Mouse (Mus musculus): ENCODE results near the gene Arr3. TPM values are rescaled to one million over a fixed set of nuclear protein-coding genes. Genes with fewer than 3 reads are reported as not detected.

The Arr3 gene
- not detected in 2 replicates for polyA plus RNA-seq (2012; rRNA removed)

DNA sequence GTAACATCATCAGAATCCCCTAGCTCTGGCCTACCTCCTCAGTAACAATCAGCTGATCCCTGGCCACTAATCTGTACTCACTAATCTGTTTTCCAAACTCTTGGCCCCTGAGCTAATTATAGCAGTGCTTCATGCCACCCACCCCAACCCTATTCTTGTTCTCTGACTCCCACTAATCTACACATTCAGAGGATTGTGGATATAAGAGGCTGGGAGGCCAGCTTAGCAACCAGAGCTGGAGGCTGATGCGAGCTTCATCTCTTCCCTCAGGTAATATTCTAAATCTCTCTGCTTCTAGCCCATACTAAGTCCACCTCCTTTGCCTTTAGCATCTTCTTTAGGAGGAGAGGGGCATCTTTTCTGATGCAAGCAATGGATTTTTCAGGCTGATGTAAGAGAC is at the start of gene Arr3:
Gene Arr3, plus strand, starts transcription at position 184 of the 400 bp plus-strand sequence.
- Histone ChIP-seq H3K4me3 (ENCODE audit: control insufficient read depth, low read depth, low read length) (no peak within 1 kb of the TSS), H3K27ac (ENCODE audit: control insufficient read depth, insufficient read depth, low read depth, low read length) (no peak within 1 kb of the TSS), H3K4me1 (ENCODE audit: control insufficient read depth, insufficient read depth, low read length) (no peaks in the 10 kb centered on the region), H3K36me3 (ENCODE audit: control insufficient read depth, insufficient read depth, low read length) (no peaks in the 10 kb centered on the region), H3K27me3 (ENCODE audit: control insufficient read depth, insufficient read depth, low read length) (no peaks in the 10 kb centered on the region)
- no peak for TF ChIP-seq CTCF (IDR thresholded peaks at IDR 0.05; ENCODE audit: control insufficient read depth, insufficient read depth, insufficient replicate concordance, low read depth, low read length)
- TF ChIP-seq POLR2A (IDR thresholded peaks at IDR 0.05; ENCODE audit: control insufficient read depth, low read depth, low read length), result no peak

DNA sequence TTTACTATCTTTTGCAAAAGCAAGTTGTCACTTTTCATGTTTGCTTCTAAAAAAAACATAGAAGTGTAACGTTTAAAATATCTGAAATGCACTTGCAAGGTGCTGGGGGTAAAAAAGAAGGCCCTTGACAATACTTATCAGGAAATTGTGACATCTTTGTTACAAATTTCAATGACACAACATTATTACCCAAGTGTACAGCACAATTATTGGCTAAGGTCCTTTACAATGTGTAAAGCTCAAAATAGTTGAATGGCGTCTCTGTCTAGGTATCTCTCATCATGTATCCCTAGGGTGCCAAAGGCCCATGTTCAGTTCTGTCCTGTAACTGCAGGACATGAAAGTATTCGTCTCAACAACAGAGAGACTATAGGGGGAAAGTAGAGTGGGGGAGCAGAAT is 49.3 kb upstream of the Arr3 start:
- TF ChIP-seq POLR2A (IDR thresholded peaks at IDR 0.05; ENCODE audit: control insufficient read depth, low read depth, low read length) (no peak), CTCF (IDR thresholded peaks at IDR 0.05; ENCODE audit: control insufficient read depth, insufficient read depth, insufficient replicate concordance, low read depth, low read length) (no peak)
- Histone ChIP-seq H3K4me1 (ENCODE audit: control insufficient read depth, insufficient read depth, low read length) (no peaks in the 10 kb centered on the region), H3K27ac (ENCODE audit: control insufficient read depth, insufficient read depth, low read depth, low read length) (no peak overlapping the region), H3K4me3 (ENCODE audit: control insufficient read depth, low read depth, low read length) (no peak overlapping the region), H3K36me3 (ENCODE audit: control insufficient read depth, insufficient read depth, low read length) (no peaks in the 10 kb centered on the region), H3K27me3 (ENCODE audit: control insufficient read depth, insufficient read depth, low read length) (no peaks in the 10 kb centered on the region)

DNA sequence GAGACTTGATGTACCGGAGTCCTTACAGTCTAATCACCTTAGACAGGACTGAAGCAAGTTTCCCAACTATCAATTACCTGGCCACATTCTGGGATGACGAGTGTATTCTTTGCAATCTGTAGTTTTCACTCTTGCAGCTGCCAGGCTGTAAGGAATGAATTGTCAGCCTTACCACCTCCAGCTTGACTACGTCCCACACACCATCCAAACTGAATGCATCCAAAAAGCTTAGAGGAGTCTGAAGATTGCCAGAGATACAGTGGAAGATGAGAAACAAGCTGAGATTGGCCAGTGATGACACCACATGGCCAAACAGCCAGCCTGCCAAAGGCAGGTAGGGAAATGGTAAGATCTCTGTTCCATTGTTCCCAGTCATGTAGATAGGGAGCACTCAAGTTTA is 39.6 kb upstream of the Arr3 start:
- Histone ChIP-seq H3K36me3 (ENCODE audit: control insufficient read depth, insufficient read depth, low read length) (no peaks in the 10 kb centered on the region), H3K4me3 (ENCODE audit: control insufficient read depth, low read depth, low read length) (no peak overlapping the region), H3K27me3 (ENCODE audit: control insufficient read depth, insufficient read depth, low read length) (no peaks in the 10 kb centered on the region), H3K27ac (ENCODE audit: control insufficient read depth, insufficient read depth, low read depth, low read length) (no peak overlapping the region), H3K4me1 (ENCODE audit: control insufficient read depth, insufficient read depth, low read length) (no peaks in the 10 kb centered on the region)
- no peak for TF ChIP-seq POLR2A (IDR thresholded peaks at IDR 0.05; ENCODE audit: control insufficient read depth, low read depth, low read length)

DNA sequence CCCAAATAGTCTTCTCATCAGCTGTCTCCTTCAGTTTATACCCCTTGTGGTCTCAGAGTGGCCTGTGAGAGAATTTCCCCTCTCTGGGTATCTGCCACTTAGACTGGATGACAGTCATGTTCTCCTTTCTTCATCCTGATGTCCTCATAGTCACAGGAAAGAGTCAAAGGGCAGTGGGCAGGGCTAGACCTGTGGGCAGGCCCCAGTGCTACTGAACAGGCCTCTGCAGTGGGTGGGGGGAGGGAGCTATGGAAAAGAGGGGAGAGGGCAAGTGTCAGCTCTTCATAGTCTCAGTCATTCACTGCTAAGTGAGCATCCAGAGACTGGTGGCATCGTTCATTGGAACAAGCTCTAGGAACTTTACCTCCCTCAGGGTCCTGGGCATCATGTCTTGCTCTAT is 33.3 kb upstream of the Arr3 start, which contains the start of gene Awat1:
Gene Awat1, plus strand, starts transcription at position 301 of the 400 bp plus-strand sequence.
- no peaks in the 10 kb centered on the region for H3K27me3 ChIP-seq (ENCODE audit: control insufficient read depth, insufficient read depth, low read length)
- H3K4me1 ChIP-seq (ENCODE audit: control insufficient read depth, insufficient read depth, low read length), result no peaks in the 10 kb centered on the region
- H3K27ac ChIP-seq (ENCODE audit: control insufficient read depth, insufficient read depth, low read depth, low read length), result no peak within 1 kb of the TSS
- TF ChIP-seq POLR2A (IDR thresholded peaks at IDR 0.05; ENCODE audit: control insufficient read depth, low read depth, low read length) (no peak), CTCF (IDR thresholded peaks at IDR 0.05; ENCODE audit: control insufficient read depth, insufficient read depth, insufficient replicate concordance, low read depth, low read length) (no peak)
- H3K36me3 ChIP-seq (ENCODE audit: control insufficient read depth, insufficient read depth, low read length), result no peaks in the 10 kb centered on the region
- no peak within 1 kb of the TSS for H3K4me3 ChIP-seq (ENCODE audit: control insufficient read depth, low read depth, low read length)

GRCm38 (mm10) chrX:100594791-100595190 is 10.5 kb upstream of the Arr3 start, which contains the start of gene P2ry4:
P2ry4 (minus strand) TSS chrX:100594869.
- Histone ChIP-seq H3K27ac (ENCODE audit: control insufficient read depth, insufficient read depth, low read depth, low read length) (no peak within 1 kb of the TSS), H3K4me1 (ENCODE audit: control insufficient read depth, insufficient read depth, low read length) (no peaks in the 10 kb centered on the region), H3K4me3 (ENCODE audit: control insufficient read depth, low read depth, low read length) (no peak within 1 kb of the TSS), H3K27me3 (ENCODE audit: control insufficient read depth, insufficient read depth, low read length) (no peaks in the 10 kb centered on the region), H3K36me3 (ENCODE audit: control insufficient read depth, insufficient read depth, low read length) (no peaks in the 10 kb centered on the region)
- no peak for TF ChIP-seq POLR2A (IDR thresholded peaks at IDR 0.05; ENCODE audit: control insufficient read depth, low read depth, low read length)
- no peak for TF ChIP-seq CTCF (IDR thresholded peaks at IDR 0.05; ENCODE audit: control insufficient read depth, insufficient read depth, insufficient replicate concordance, low read depth, low read length)

- no peaks in the 10 kb centered on the region for H3K4me1 ChIP-seq (ENCODE audit: control insufficient read depth, insufficient read depth, low read length)
Measured at GRCm38 (mm10) chrX:100597439-100597838, 7.9 kb upstream of the Arr3 start.

GRCm38 (mm10) chrX:100599755-100600154 is 5.5 kb upstream of the Arr3 start:
- no peaks in the 10 kb centered on the region for H3K36me3 ChIP-seq (ENCODE audit: control insufficient read depth, insufficient read depth, low read length)
- no peaks in the 10 kb centered on the region for H3K27me3 ChIP-seq (ENCODE audit: control insufficient read depth, insufficient read depth, low read length)
- no peak overlapping the region for H3K27ac ChIP-seq (ENCODE audit: control insufficient read depth, insufficient read depth, low read depth, low read length)
- no peaks in the 10 kb centered on the region for H3K4me1 ChIP-seq (ENCODE audit: control insufficient read depth, insufficient read depth, low read length)
- H3K4me3 ChIP-seq (ENCODE audit: control insufficient read depth, low read depth, low read length), result no peak overlapping the region
- TF ChIP-seq POLR2A (IDR thresholded peaks at IDR 0.05; ENCODE audit: control insufficient read depth, low read depth, low read length), result no peak
- TF ChIP-seq CTCF (IDR thresholded peaks at IDR 0.05; ENCODE audit: control insufficient read depth, insufficient read depth, insufficient replicate concordance, low read depth, low read length), result no peak

More at GRCm38 (mm10) chrX:100597439-100597838, 7.9 kb upstream of the Arr3 start:
- H3K27me3 ChIP-seq (ENCODE audit: control insufficient read depth, insufficient read depth, low read length), result no peaks in the 10 kb centered on the region
- no peak overlapping the region for H3K27ac ChIP-seq (ENCODE audit: control insufficient read depth, insufficient read depth, low read depth, low read length)
- TF ChIP-seq POLR2A (IDR thresholded peaks at IDR 0.05; ENCODE audit: control insufficient read depth, low read depth, low read length) (no peak), CTCF (IDR thresholded peaks at IDR 0.05; ENCODE audit: control insufficient read depth, insufficient read depth, insufficient replicate concordance, low read depth, low read length) (peak; percentile 27; the same call in 1 of the 2 replicates)
- no peaks in the 10 kb centered on the region for H3K36me3 ChIP-seq (ENCODE audit: control insufficient read depth, insufficient read depth, low read length)
- no peak overlapping the region for H3K4me3 ChIP-seq (ENCODE audit: control insufficient read depth, low read depth, low read length)

GRCm38 (mm10) chrX:100618488-100618887 is 13.2 kb downstream of the Arr3 start:
- H3K27ac ChIP-seq (ENCODE audit: control insufficient read depth, insufficient read depth, low read depth, low read length), result no peak overlapping the region
- no peaks in the 10 kb centered on the region for H3K36me3 ChIP-seq (ENCODE audit: control insufficient read depth, insufficient read depth, low read length)
- H3K4me1 ChIP-seq (ENCODE audit: control insufficient read depth, insufficient read depth, low read length), result no peaks in the 10 kb centered on the region
- no peak overlapping the region for H3K4me3 ChIP-seq (ENCODE audit: control insufficient read depth, low read depth, low read length)
- no peaks in the 10 kb centered on the region for H3K27me3 ChIP-seq (ENCODE audit: control insufficient read depth, insufficient read depth, low read length)
- TF ChIP-seq POLR2A (IDR thresholded peaks at IDR 0.05; ENCODE audit: control insufficient read depth, low read depth, low read length), result no peak
- no peak for TF ChIP-seq CTCF (IDR thresholded peaks at IDR 0.05; ENCODE audit: control insufficient read depth, insufficient read depth, insufficient replicate concordance, low read depth, low read length)
